Mouse (Mus musculus): ENCODE measurements at regions not wholly inside any gene's neighbourhood (a gene's known extent, or its start where the extent isn't known, plus 50 kb on each side); places are given as distances from the start of the nearest gene placed in this dataset.
A peak's percentile ranks its signal among the peaks of the same experiment; 100 is the strongest.

- DNase-seq (ENCODE audit: low read depth, low spot score) = no peak
Measured at GRCm38 (mm10) chr2:174892658-174893057, 117.4 kb upstream of the Gm14444 start.

DNA sequence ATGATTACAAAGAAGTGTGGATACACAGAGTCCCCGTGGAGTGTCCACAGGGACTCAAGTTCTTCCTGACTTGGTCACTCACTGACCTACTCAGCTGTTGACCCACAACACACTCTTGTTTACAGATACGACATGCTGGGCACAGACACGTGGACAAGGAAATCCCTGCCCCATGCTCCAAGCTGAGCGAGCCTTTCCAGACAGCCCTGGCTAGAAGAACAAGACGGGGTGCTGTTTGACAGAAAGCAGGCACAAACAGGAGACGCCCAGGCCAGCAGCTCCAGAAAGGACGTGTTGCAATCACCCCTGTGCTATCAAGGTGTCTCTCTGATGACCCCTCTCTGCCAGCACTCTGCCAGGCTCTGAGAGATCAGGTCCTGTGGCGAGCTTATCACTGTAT is 112.6 kb upstream of the Gm14444 start:
- DNase-seq (ENCODE audit: low read depth, low spot score) = no peak

DNA sequence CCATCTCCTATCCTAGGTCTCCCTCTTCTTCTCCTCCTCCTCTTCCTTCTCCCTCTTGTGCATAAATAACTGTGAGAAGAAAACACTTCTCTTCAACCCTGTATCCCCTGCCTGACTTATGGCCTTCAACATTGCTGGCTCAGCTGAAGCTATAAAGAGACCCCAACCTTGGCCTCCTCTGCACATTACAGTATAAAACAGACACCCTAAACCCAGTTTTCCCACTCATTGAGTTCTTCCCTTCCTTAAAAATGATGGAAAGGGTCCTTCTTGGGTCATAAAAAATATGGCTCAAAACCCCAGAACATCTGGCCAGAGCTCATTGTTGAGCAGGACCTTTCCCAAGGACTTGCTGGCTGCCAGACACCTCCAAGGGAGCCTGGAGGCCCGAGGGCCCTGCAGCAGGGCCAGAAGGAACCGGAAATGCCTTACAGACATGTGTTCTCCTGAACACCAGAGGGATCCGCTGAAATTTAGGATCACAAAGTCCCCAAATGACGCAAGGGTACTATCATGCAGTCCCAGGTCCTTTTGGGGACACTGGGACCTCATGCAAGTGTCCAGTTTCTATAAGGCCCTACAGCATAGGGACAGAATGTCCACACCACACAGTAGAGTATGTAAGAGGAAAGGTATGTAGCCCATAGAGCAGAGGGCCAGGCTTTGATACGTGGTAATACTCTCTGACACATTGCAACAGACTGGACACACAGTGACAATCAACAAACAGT is 109.9 kb upstream of the Gm14444 start:
- no peak for DNase-seq (ENCODE audit: low read depth, low spot score)

GRCm38 (mm10) chr2:174900671-174900991 is 109.4 kb upstream of the Gm14444 start:
- DNase-seq (ENCODE audit: low read depth, low spot score) = peak; percentile 9

GRCm38 (mm10) chr2:174901801-174902200 is 108.2 kb upstream of the Gm14444 start:
- no peak for DNase-seq (ENCODE audit: low read depth, low spot score)

DNA sequence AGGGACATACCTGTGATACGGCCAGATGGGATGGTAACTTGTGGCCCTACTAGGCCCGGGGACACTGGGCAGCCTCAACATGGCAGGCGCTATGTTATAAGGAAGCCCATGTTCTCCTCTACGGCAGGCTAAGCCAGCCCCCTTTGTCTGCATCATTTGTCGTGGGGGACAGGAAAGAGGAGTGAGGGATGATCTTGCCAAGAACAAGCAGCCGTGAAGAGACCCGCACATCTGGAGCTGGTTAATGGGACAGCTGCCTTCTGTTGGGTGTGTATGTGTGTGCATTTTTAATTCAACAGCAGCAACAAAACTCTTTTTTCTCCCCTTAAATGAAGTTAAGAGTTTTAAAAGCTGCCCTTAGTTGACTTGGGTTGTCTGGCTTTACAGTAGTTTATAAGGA is 106.4 kb upstream of the Gm14444 start:
- no peak for DNase-seq (ENCODE audit: low read depth, low spot score)

DNA sequence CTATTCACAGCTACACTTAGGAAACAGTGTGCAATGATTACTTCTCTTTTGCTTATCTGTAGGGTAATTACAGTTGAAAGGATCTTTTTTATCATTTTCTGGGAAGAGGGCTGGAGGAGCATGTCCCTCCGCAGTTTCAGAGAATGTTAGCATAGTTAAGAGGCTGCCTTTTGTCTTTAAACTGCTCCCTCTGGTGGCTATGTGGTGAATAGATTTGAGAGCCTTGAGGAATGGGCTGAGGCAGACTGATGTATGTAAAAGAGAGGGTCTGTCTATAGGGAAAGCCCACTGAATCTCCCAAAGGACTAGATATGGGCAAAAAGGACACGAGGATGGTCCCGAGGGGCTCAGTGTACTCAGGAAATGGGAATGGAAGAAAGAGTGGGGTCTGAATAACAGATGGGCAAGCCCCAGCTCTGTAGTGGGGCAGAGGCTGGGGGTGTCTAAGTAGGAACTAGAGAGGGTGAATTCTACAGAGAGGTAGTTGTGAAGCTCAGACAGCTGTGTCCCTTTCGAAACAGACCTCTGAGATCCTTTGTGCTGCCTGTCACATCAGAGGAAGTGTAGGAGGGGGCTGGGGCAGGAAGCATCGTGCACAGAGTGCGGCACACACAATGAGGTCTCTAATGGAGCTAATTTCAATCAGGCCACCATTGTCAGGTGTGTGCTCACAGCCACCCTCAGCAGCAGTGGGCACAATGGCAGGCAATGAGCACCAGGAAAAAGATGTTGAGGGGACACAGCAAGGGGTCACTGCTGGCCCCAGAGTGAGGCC is 104.0 kb upstream of the Gm14444 start:
- DNase-seq (ENCODE audit: low read depth, low spot score) = peak; percentile 15

DNA sequence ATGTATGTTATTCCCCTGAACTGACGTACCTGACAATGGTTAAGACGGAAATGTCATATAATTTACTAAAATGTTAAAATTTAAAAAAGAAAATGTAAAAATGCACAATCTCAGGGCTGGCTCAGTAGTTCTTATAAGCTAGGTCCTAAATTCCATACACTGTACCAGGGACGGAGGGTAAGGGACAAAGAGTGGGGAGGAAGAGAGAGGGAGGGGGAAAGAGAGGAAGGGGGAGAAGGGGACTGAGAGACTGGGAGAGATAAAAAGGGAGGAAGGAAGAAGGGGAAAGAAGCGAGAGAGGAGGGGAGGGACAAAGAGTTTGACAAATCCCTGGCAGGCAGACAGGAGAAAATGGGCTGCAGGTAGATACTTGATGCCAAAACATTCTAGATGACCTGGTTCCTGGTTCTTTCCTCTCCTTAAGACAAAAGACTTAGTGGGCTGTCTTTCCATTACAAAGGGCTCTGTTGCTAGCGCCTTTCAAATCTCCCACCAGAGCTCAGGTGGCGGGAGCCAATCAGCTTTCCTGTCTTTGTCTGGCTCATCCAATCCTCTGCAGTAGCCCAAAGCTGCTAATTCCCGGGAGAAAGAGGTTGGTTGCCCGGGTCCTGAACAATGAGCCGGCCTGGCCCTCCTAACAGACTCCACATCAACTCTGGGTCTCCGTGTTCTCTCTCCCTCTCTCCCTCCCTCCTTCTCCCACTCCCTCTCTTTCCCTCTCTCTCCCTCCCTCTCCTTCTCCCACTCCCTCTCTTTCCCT is 92.7 kb upstream of the Gm14444 start:
- peak; percentile 4 for DNase-seq (ENCODE audit: low read depth, low spot score)

- no peak for DNase-seq (ENCODE audit: low read depth, low spot score)
Measured at GRCm38 (mm10) chr2:174917975-174918374, 92.1 kb upstream of the Gm14444 start.

- DNase-seq (ENCODE audit: low read depth, low spot score) = no peak
Measured at GRCm38 (mm10) chr2:174922208-174922607, 87.8 kb upstream of the Gm14444 start.

GRCm38 (mm10) chr2:174929718-174930117 is 80.3 kb upstream of the Gm14444 start:
- no peak for DNase-seq (ENCODE audit: low read depth, low spot score)

DNA sequence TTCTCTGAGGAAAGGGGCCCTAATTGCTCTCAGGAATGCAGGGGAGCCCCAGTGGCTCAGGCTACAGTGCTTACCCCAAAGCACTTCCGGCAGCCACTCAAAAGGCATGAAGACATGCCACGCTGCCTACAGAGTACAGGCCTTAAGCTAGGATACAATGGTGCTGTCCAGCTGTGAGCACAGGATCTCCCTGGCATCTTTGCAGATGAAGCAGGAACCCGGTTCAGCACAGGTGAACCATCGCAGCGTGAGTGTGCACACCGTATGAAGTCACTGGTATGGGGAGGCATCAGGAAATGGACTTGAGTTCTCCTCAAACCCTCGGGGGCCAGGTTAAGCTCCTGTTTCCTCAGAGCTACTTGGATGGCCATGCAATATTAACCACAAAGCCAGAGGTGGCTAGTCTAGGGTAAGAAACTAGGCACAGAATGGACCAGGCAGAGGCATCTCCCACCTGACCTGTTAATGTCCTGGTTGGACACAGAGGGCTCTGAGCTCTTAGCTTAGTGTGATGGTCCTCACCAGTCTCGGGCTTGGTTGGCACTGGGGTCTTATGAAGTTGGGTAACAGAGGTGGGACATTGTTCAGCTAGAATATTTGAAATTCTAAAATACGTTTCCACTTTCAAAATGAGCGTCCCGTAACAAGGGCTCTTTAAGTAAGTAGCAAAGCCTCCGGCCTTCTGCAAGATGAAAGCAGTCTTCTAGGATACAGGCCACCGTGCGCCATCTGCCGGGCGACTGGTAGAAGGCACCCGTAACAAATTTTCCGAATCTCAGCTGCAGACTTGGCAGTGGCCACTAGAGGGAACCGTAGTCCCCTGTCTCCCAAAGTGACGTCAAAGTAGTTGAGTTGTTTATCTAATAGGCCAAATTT is 77.7 kb upstream of the Gm14444 start:
- DNase-seq (ENCODE audit: low read depth, low spot score) = peak; percentile 58

GRCm38 (mm10) chr2:174933013-174933353 is 77.1 kb upstream of the Gm14444 start:
- no peak for DNase-seq (ENCODE audit: low read depth, low spot score)

DNA sequence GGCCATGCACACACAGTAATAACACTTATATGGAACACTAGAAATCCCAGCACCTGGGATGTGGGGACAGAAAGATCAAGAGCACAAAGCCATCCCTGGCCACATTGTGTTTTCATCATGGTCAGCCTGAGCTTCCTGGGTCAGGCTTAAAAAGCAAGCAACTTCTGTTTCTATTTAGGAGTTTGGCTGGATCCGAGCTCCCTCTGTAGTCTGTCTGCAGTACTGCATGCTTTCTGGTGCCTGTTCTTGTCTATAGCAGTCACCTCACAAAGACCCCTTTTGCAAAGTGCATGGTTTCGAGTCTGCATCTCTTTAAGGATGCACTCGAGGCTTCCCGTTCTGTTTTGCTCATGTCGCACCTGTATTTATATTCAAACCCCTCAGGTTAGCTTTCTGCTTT is 73.4 kb upstream of the Gm14444 start:
- DNase-seq (ENCODE audit: low read depth, low spot score) = no peak

- DNase-seq (ENCODE audit: low read depth, low spot score) = no peak
Measured at GRCm38 (mm10) chr2:174937930-174938329, 72.1 kb upstream of the Gm14444 start.

- DNase-seq (ENCODE audit: low read depth, low spot score) = no peak
Measured at GRCm38 (mm10) chr2:174942221-174942620, 67.8 kb upstream of the Gm14444 start.

DNA sequence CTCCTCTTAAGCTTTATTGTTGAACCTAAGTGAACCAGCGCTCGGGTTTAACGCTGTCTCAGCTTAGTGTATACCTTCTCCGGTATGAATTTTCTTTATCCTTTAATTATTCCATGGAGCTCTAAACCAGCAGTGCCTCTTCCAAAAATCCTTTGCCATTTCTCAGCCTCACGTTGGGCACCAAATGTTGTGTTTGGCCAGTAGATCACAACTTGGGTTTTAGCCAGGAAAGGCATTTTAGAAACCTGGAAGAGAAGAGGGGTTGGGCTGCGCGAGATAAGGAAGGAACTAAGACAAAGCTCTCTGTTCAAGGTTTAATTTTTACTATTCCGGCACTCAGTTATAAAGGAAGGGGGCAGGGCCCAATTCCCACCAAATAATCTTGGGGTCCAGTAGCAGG is 61.9 kb upstream of the Gm14444 start:
- DNase-seq (ENCODE audit: low read depth, low spot score) = no peak

Data from retina, adult 2 months (tissue).